Mouse (Mus musculus) hindbrain, postnatal 0 days (tissue): ENCODE measurements around the gene Tmem79. TPM values are rescaled to one million over a fixed set of nuclear protein-coding genes. Genes with fewer than 3 reads are reported as not detected.
"Not testable (repeated sequence)": the region's sequence is repeated elsewhere in the genome, so short reads cannot be mapped to it uniquely, and the experiment has no call there.

Experiments
- ATAC-seq: fragments of 200-750 bp; cut with Nextera tagmentation; 2 replicates; pipeline ENCODE4 v1.8.0; 2017; ENCODE audit warnings: mild to moderate bottlenecking, moderate TSS enrichment, moderate library complexity
- DNase-seq: peaks from one replicate; pipeline ENCODE4 v3.0.0-alpha.2; 2015; ENCODE audit warnings: low spot score
- H3K27ac ChIP-seq: fragments of 300-500 bp; sonication (generic); 2 replicates; pipeline ENCODE4 v1.5.1; 2014; ENCODE audit warnings: mild to moderate bottlenecking
- H3K27me3 ChIP-seq: fragments of 300-500 bp; sonication (generic); 2 replicates; pipeline ENCODE4 v1.6.1; 2014; ENCODE audit warnings: low read length, mixed read lengths; ENCODE audit not compliant: insufficient read depth
- H3K36me3 ChIP-seq: fragments of 300-500 bp; sonication (generic); 2 replicates; pipeline ENCODE4 v1.6.1; 2014; ENCODE audit warnings: low read length, mixed read lengths; ENCODE audit not compliant: insufficient read depth
- H3K4me1 ChIP-seq: fragments of 300-500 bp; sonication (generic); 2 replicates; pipeline ENCODE4 v1.6.1; 2014; ENCODE audit warnings: antibody characterized with exemption, low read length, mixed read lengths; ENCODE audit not compliant: insufficient read depth
- H3K4me2 ChIP-seq: fragments of 300-500 bp; sonication (generic); 2 replicates; pipeline ENCODE4 v1.6.1; 2014; ENCODE audit warnings: low read depth, mild to moderate bottlenecking, low read length, moderate library complexity, mixed read lengths
- H3K4me3 ChIP-seq: fragments of 300-500 bp; sonication (generic); 2 replicates; pipeline ENCODE4 v1.5.1; 2014; ENCODE audit warnings: low read length
- H3K9ac ChIP-seq: fragments of 300-500 bp; sonication (generic); replicated peaks from 2 replicates; pipeline ENCODE4 v1.6.1; 2014; ENCODE audit warnings: mild to moderate bottlenecking, low read length, moderate library complexity, mixed read lengths
- H3K9me3 ChIP-seq: fragments of 300-500 bp; sonication (generic); 2 replicates; pipeline ENCODE4 v1.6.1; 2016; ENCODE audit warnings: low read length, mixed read lengths
- CTCF ChIP-seq: IDR thresholded peaks from 2 replicates; pipeline ENCODE4 v1.5.1; 2016; ENCODE audit warnings: antibody characterized with exemption, control low read depth, low read depth
- WGBS: fragments of 180-500 bp; shearing (Covaris S2); extraction: QIAGEN DNeasy Blood & Tissue Kit; methylation state at CpG from one replicate; pipeline ENCODE4 v1.1.7; 2014; 5-methylcytosine and 5-hydroxymethylcytosine counted together
- polyA plus RNA-seq: library from polyadenylated mRNA; unstranded; fragments of >200 nt; fragmentation: Nextera tagmentation; extraction: Ambion mirVana; gene quantifications from 2 replicates; pipeline ENCODE4 v1.2.1, GENCODE M21; 2015
- total RNA-seq: library from RNA; depleted of rRNA; stranded (reverse); fragments of >200 nt; gene quantifications from 2 replicates; pipeline ENCODE4 v1.2.3, GENCODE M21; 2014

The Tmem79 gene
- total and polyA plus RNA-seq, 2 experiments from 2014 or later: 0.52 to 1.1 TPM

GRCm38 (mm10) chr3:88331282-88331681, 4.7 kb downstream of the Tmem79 start:
- peak; percentile 56 for TF ChIP-seq CTCF
- no peak overlapping the region for H3K4me3 ChIP-seq
- H3K4me1 ChIP-seq: no peaks in the 10 kb centered on the region
- WGBS: 19% methylated on average over 2 of the region's 2 CpGs
- H3K9ac ChIP-seq: no peak overlapping the region
- DNase-seq: peak; percentile 34
- H3K4me2 ChIP-seq: no peak overlapping the region
- no peak for ATAC-seq
- no peaks in the 10 kb centered on the region for H3K9me3 ChIP-seq
- H3K27me3 ChIP-seq: no peaks in the 10 kb centered on the region
- H3K27ac ChIP-seq: no peak overlapping the region
- H3K36me3 ChIP-seq: peaks cover 8% of the 10 kb centered on the region; the same call in 1 of the 2 replicates

GRCm38 (mm10) chr3:88328956-88329355, 7.0 kb downstream of the Tmem79 start:
- Histone ChIP-seq H3K36me3 (peaks cover 8% of the 10 kb centered on the region; the same call in 1 of the 2 replicates), H3K4me3 (no peak overlapping the region), H3K9me3 (no peaks in the 10 kb centered on the region), H3K4me2 (no peak overlapping the region), H3K27me3 (no peaks in the 10 kb centered on the region), H3K9ac (no peak overlapping the region), H3K27ac (no peak overlapping the region), H3K4me1 (peaks cover 9% of the 10 kb centered on the region)
- no peak for TF ChIP-seq CTCF
- DNase-seq (no peak), ATAC-seq (no peak)
- WGBS: 73% methylated on average over 5 of the region's 5 CpGs

GRCm38 (mm10) chr3:88324951-88325405, 11.0 kb downstream of the Tmem79 start, which contains the start of gene Glmp:
TSS of gene Glmp (plus strand) at chr3:88325023.
- Histone ChIP-seq H3K9ac (peak within 1 kb of the TSS; percentile 65), H3K27ac (no peak within 1 kb of the TSS; the same call in 1 of the 2 replicates), H3K9me3 (no peaks in the 10 kb centered on the region), H3K27me3 (no peaks in the 10 kb centered on the region), H3K4me1 (peaks cover 9% of the 10 kb centered on the region), H3K4me2 (peak within 1 kb of the TSS; percentile 85), H3K4me3 (peak within 1 kb of the TSS; percentile 81), H3K36me3 (peaks cover 35% of the 10 kb centered on the region)
- ATAC-seq (peak; percentile 85), DNase-seq (peak; percentile 86)
- TF ChIP-seq CTCF: no peak
- WGBS: under 1% methylated on average over 10 of the region's 10 CpGs

- Histone ChIP-seq H3K27me3 (no peaks in the 10 kb centered on the region), H3K27ac (no peak overlapping the region), H3K4me1 (peaks cover 7% of the 10 kb centered on the region), H3K9me3 (no peaks in the 10 kb centered on the region), H3K9ac (no peak overlapping the region), H3K4me2 (no peak overlapping the region), H3K36me3 (peaks cover 31% of the 10 kb centered on the region), H3K4me3 (no peak overlapping the region)
- no peak for TF ChIP-seq CTCF
- 90% methylated on average over 1 of the region's 1 CpGs for WGBS
- ATAC-seq: no peak
- no peak for DNase-seq
These were observed 36.8 kb downstream of the Tmem79 start for GRCm38 (mm10) chr3:88299172-88299571.

- Histone ChIP-seq H3K4me3 (peak overlapping the region; percentile 85), H3K4me1 (peaks cover 7% of the 10 kb centered on the region), H3K36me3 (peaks cover 15% of the 10 kb centered on the region), H3K9ac (peak overlapping the region; percentile 84), H3K27me3 (no peaks in the 10 kb centered on the region), H3K27ac (peak overlapping the region; percentile 87), H3K4me2 (peak overlapping the region; percentile 86), H3K9me3 (no peaks in the 10 kb centered on the region)
- TF ChIP-seq CTCF: no peak
- DNase-seq (peak; percentile 29), ATAC-seq (no peak)
- WGBS: under 1% methylated on average over 30 of the region's 30 CpGs
These were observed 38.6 kb downstream of the Tmem79 start for GRCm38 (mm10) chr3:88297321-88297851.

- Histone ChIP-seq H3K9ac (peak within 1 kb of the TSS; percentile 84), H3K4me1 (peaks cover 7% of the 10 kb centered on the region), H3K4me2 (peak within 1 kb of the TSS; percentile 86), H3K27ac (peak within 1 kb of the TSS; percentile 87), H3K36me3 (peaks cover 12% of the 10 kb centered on the region), H3K27me3 (no peaks in the 10 kb centered on the region), H3K4me3 (peak within 1 kb of the TSS; percentile 85), H3K9me3 (no peaks in the 10 kb centered on the region)
- DNase-seq: peak; percentile 99
- under 1% methylated on average over 44 of the region's 44 CpGs for WGBS
- ATAC-seq: peak; percentile 99
- TF ChIP-seq CTCF: peak; percentile 55
These were observed 39.2 kb downstream of the Tmem79 start, which contains the start of the genes Tsacc and Cct3 for GRCm38 (mm10) chr3:88296561-88297318. TSS of gene Tsacc (minus strand) at chr3:88296999. TSS of gene Cct3 (plus strand) at chr3:88297116.

GRCm38 (mm10) chr3:88296110-88296560, 39.8 kb downstream of the Tmem79 start:
- Histone ChIP-seq H3K9me3 (no peaks in the 10 kb centered on the region), H3K9ac (peak overlapping the region; percentile 50), H3K36me3 (peaks cover 8% of the 10 kb centered on the region), H3K27ac (peak overlapping the region; percentile 87), H3K4me2 (peak overlapping the region; percentile 70), H3K27me3 (no peaks in the 10 kb centered on the region), H3K4me1 (peaks cover 7% of the 10 kb centered on the region), H3K4me3 (peak overlapping the region; percentile 85)
- ATAC-seq (no peak), DNase-seq (no peak)
- WGBS: under 1% methylated on average over 12 of the region's 12 CpGs
- no peak for TF ChIP-seq CTCF

- not testable (repeated sequence) for ATAC-seq, H3K4me3 ChIP-seq, H3K27ac ChIP-seq, H3K4me1 ChIP-seq, DNase-seq, H3K36me3 ChIP-seq, H3K27me3 ChIP-seq, H3K9me3 ChIP-seq
- WGBS: 78% methylated on average over 1 of the region's 1 CpGs
- Histone ChIP-seq H3K4me2 (0 out of 2 replicates have a peak overlapping the region, but pooled peaks have one; percentile 70), H3K9ac (0 out of 2 replicates have a peak overlapping the region, but pooled peaks have one; percentile 50)
These were observed 40.7 kb downstream of the Tmem79 start for GRCm38 (mm10) chr3:88295272-88295671.
